In the genomic region with DNA sequence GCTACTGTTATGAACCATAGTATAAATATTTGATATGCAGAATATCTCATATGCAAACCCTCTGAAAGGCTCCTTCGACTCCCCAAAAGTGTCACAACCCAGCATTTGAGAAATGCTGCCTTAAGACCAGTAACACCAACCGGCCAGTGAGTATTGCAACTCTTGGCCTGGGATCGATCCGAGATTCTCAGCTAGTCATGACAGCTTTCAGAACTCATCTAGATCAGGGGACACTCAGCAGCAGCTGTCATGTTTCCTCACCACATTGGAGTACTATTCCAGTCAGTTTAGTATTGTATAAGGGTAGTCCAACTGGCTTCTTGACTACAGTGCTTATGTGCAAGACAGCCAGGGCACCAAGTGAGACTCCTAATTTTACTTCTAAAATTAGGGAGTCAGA, we compare ENCODE assay signal across 18 mouse cellular contexts.
DNase-seq lines count a peak whose midpoint lies in the region; TF ChIP-seq lines count a peak whose summit lies in the region.
"Had no signal": no experiment of that assay in that cellular context is flagged by ENCODE, and none has a peak within 500 bp of the region (broad histone marks: within the 10 kb centered on the region; RNA-seq: fewer than 3 reads in every experiment).

No protein-coding gene starts in this region.

- no peak for DNase-seq in gastrocnemius, adult 2 months
- DNase-seq in gastrocnemius, postnatal 36 days, result no peak
- peak; percentile 34 to 51 for DNase-seq in lung, adult 18-20 months
- DNase-seq in lung, postnatal 10 days, result peak; percentile 38
- DNase-seq in lung, postnatal 4 days, result peak; percentile 8 to 51
- DNase-seq in urinary bladder, postnatal 10 days (ENCODE audit: low spot score), result no peak
- DNase-seq in frontal cortex, postnatal 10 days (ENCODE audit: low spot score in 2 of 2), result no peak
- DNase-seq: adrenal gland, postnatal 14 days; cerebellum, adult 18-20 months; cerebellum, adult 9-11 months; cerebellum, postnatal 36 days; gastrocnemius, postnatal 25 days; heart, adult 2 months; heart, postnatal 14 days had no signal

- intact Hi-C loops in gastrocnemius, adult 2 months (cut with DNase I), result no loop called here
- intact Hi-C loops in gastrocnemius, postnatal 36 days (cut with DNase I), result no loop called here

- peak overlapping the region; percentile 16; the same call in 1 of the 2 replicates for H3K27ac ChIP-seq in gastrocnemius, adult 2 months
- H3K27ac ChIP-seq: embryonic facial prominence, embryonic 13.5 days; forebrain, embryonic 12.5 days; heart, adult 2 months; heart, embryonic 15.5 days; hindbrain, embryonic 15.5 days had no signal

- no peak overlapping the region for H3K4me3 ChIP-seq in gastrocnemius, adult 2 months
- H3K4me3 ChIP-seq: embryonic facial prominence, embryonic 13.5 days; forebrain, embryonic 12.5 days; heart, adult 2 months; heart, embryonic 15.5 days; hindbrain, embryonic 15.5 days had no signal

- TF ChIP-seq CTCF in gastrocnemius, adult 2 months (IDR thresholded peaks at IDR 0.05), result no peak

Comparison
In these comparisons a context has a peak if more than half of its experiments do, and no peak if none do; other contexts are left out.
1. DNase-seq: peak in lung, adult 18-20 months (2 of 2), lung, postnatal 10 days (single experiment) and lung, postnatal 4 days (2 of 2); none in gastrocnemius, adult 2 months (single experiment), gastrocnemius, postnatal 36 days (0 of 2), urinary bladder, postnatal 10 days (single experiment) and frontal cortex, postnatal 10 days (0 of 2).